Mouse (Mus musculus): ENCODE results near the gene Plin4. TPM values are rescaled to one million over a fixed set of nuclear protein-coding genes. Genes with fewer than 3 reads are reported as not detected.
"Not testable (repeated sequence)": the region's sequence is repeated elsewhere in the genome, so short reads cannot be mapped to it uniquely, and the experiment has no call there.

Gene Plin4
- total RNA-seq, 1 experiment from 2014 or later, result not detected

GRCm38 (mm10) chr17:56078880-56079795 is 30.5 kb downstream of the Plin4 start, which contains the start of gene Hdgfl2:
Gene Hdgfl2, plus strand, starts transcription at chr17:56079634.
- peak; percentile 82 to 84 for ATAC-seq (replicated peaks in 1 of 2; ENCODE audit: insufficient read depth in 1 of 2, low FRiP score in 2 of 2, low TSS enrichment in 1 of 2, low read depth in 1 of 2, poor library complexity in 2 of 2, severe bottlenecking in 2 of 2)

GRCm38 (mm10) chr17:56078361-56078760 is 31.2 kb downstream of the Plin4 start:
- not testable (repeated sequence) for ATAC-seq (replicated peaks in 1 of 2; ENCODE audit: insufficient read depth in 1 of 2, low FRiP score in 2 of 2, low TSS enrichment in 1 of 2, low read depth in 1 of 2, poor library complexity in 2 of 2, severe bottlenecking in 2 of 2)

- ATAC-seq (replicated peaks in 1 of 2; ENCODE audit: insufficient read depth in 1 of 2, low FRiP score in 2 of 2, low TSS enrichment in 1 of 2, low read depth in 1 of 2, poor library complexity in 2 of 2, severe bottlenecking in 2 of 2), result no peak
Measured at GRCm38 (mm10) chr17:56077523-56077922, 32.1 kb downstream of the Plin4 start.

- ATAC-seq (replicated peaks in 1 of 2; ENCODE audit: insufficient read depth in 1 of 2, low FRiP score in 2 of 2, low TSS enrichment in 1 of 2, low read depth in 1 of 2, poor library complexity in 2 of 2, severe bottlenecking in 2 of 2), result peak; percentile 28 to 44
Measured at GRCm38 (mm10) chr17:56074827-56075208, 34.8 kb downstream of the Plin4 start, which contains the start of gene Ubxn6. Gene Ubxn6, minus strand, starts transcription at chr17:56075028.

- peak; percentile 13 to 44; a peak in 3 of 4 replicates for ATAC-seq (replicated peaks in 1 of 2; ENCODE audit: insufficient read depth in 1 of 2, low FRiP score in 2 of 2, low TSS enrichment in 1 of 2, low read depth in 1 of 2, poor library complexity in 2 of 2, severe bottlenecking in 2 of 2)
Measured at GRCm38 (mm10) chr17:56074097-56074826, 35.3 kb downstream of the Plin4 start.

- no peak for ATAC-seq (replicated peaks in 1 of 2; ENCODE audit: insufficient read depth in 1 of 2, low FRiP score in 2 of 2, low TSS enrichment in 1 of 2, low read depth in 1 of 2, poor library complexity in 2 of 2, severe bottlenecking in 2 of 2)
Measured at GRCm38 (mm10) chr17:56072243-56072642, 37.4 kb downstream of the Plin4 start.

GRCm38 (mm10) chr17:56071126-56071525 is 38.5 kb downstream of the Plin4 start:
- no peak for ATAC-seq (replicated peaks in 1 of 2; ENCODE audit: insufficient read depth in 1 of 2, low FRiP score in 2 of 2, low TSS enrichment in 1 of 2, low read depth in 1 of 2, poor library complexity in 2 of 2, severe bottlenecking in 2 of 2)

GRCm38 (mm10) chr17:56069066-56069465 is 40.5 kb downstream of the Plin4 start:
- no peak for ATAC-seq (replicated peaks in 1 of 2; ENCODE audit: insufficient read depth in 1 of 2, low FRiP score in 2 of 2, low TSS enrichment in 1 of 2, low read depth in 1 of 2, poor library complexity in 2 of 2, severe bottlenecking in 2 of 2)

GRCm38 (mm10) chr17:56066451-56066850 is 43.2 kb downstream of the Plin4 start:
- ATAC-seq (replicated peaks in 1 of 2; ENCODE audit: insufficient read depth in 1 of 2, low FRiP score in 2 of 2, low TSS enrichment in 1 of 2, low read depth in 1 of 2, poor library complexity in 2 of 2, severe bottlenecking in 2 of 2), result no peak

- not testable (repeated sequence) for ATAC-seq (replicated peaks in 1 of 2; ENCODE audit: insufficient read depth in 1 of 2, low FRiP score in 2 of 2, low TSS enrichment in 1 of 2, low read depth in 1 of 2, poor library complexity in 2 of 2, severe bottlenecking in 2 of 2)
Measured at GRCm38 (mm10) chr17:56065715-56066114, 43.9 kb downstream of the Plin4 start.

GRCm38 (mm10) chr17:56062081-56062480 is 47.5 kb downstream of the Plin4 start:
- ATAC-seq (replicated peaks in 1 of 2; ENCODE audit: insufficient read depth in 1 of 2, low FRiP score in 2 of 2, low TSS enrichment in 1 of 2, low read depth in 1 of 2, poor library complexity in 2 of 2, severe bottlenecking in 2 of 2), result no peak

GRCm38 (mm10) chr17:56057381-56058120 is 52.1 kb downstream of the Plin4 start:
- no peak for ATAC-seq (replicated peaks in 1 of 2; ENCODE audit: insufficient read depth in 1 of 2, low FRiP score in 2 of 2, low TSS enrichment in 1 of 2, low read depth in 1 of 2, poor library complexity in 2 of 2, severe bottlenecking in 2 of 2)

GRCm38 (mm10) chr17:56055945-56056678 is 53.5 kb downstream of the Plin4 start:
- ATAC-seq (replicated peaks in 1 of 2; ENCODE audit: insufficient read depth in 1 of 2, low FRiP score in 2 of 2, low TSS enrichment in 1 of 2, low read depth in 1 of 2, poor library complexity in 2 of 2, severe bottlenecking in 2 of 2), result no peak

GRCm38 (mm10) chr17:56054938-56055337 is 54.7 kb downstream of the Plin4 start:
- ATAC-seq (replicated peaks in 1 of 2; ENCODE audit: insufficient read depth in 1 of 2, low FRiP score in 2 of 2, low TSS enrichment in 1 of 2, low read depth in 1 of 2, poor library complexity in 2 of 2, severe bottlenecking in 2 of 2), result no peak

GRCm38 (mm10) chr17:56051369-56051768 is 58.2 kb downstream of the Plin4 start:
- no peak for ATAC-seq (replicated peaks in 1 of 2; ENCODE audit: insufficient read depth in 1 of 2, low FRiP score in 2 of 2, low TSS enrichment in 1 of 2, low read depth in 1 of 2, poor library complexity in 2 of 2, severe bottlenecking in 2 of 2)

Data from hematopoietic stem cell, adult 5-6 weeks (primary cell).